Mouse (Mus musculus): ENCODE measurements around the gene Pfkfb2.

Pfkfb2 gene

GRCm38 (mm10) chr1:130729153-130729552, at the start of gene Pfkfb2:
Gene Pfkfb2, minus strand, starts transcription at chr1:130729253.
- no peak for DNase-seq (ENCODE audit: extremely low spot score)

- DNase-seq (ENCODE audit: extremely low spot score): no peak
Measured at GRCm38 (mm10) chr1:130776645-130777044, 47.6 kb upstream of the Pfkfb2 start.

GRCm38 (mm10) chr1:130775691-130776331, 46.8 kb upstream of the Pfkfb2 start:
- DNase-seq (ENCODE audit: extremely low spot score): no peak

GRCm38 (mm10) chr1:130775234-130775633, 46.2 kb upstream of the Pfkfb2 start:
- DNase-seq (ENCODE audit: extremely low spot score): no peak

- no peak for DNase-seq (ENCODE audit: extremely low spot score)
Measured at GRCm38 (mm10) chr1:130770981-130771494, 42.0 kb upstream of the Pfkfb2 start.

GRCm38 (mm10) chr1:130770487-130770886, 41.4 kb upstream of the Pfkfb2 start:
- DNase-seq (ENCODE audit: extremely low spot score): no peak

GRCm38 (mm10) chr1:130769925-130770324, 40.9 kb upstream of the Pfkfb2 start:
- no peak for DNase-seq (ENCODE audit: extremely low spot score)

- no peak for DNase-seq (ENCODE audit: extremely low spot score)
Measured at GRCm38 (mm10) chr1:130767066-130767465, 38.0 kb upstream of the Pfkfb2 start.

GRCm38 (mm10) chr1:130764027-130764461, 35.0 kb upstream of the Pfkfb2 start:
- DNase-seq (ENCODE audit: extremely low spot score): no peak

- DNase-seq (ENCODE audit: extremely low spot score): no peak
Measured at GRCm38 (mm10) chr1:130762045-130762760, 33.1 kb upstream of the Pfkfb2 start.

- DNase-seq (ENCODE audit: extremely low spot score): no peak
Measured at GRCm38 (mm10) chr1:130761597-130761996, 32.5 kb upstream of the Pfkfb2 start.

GRCm38 (mm10) chr1:130759689-130760088, 30.6 kb upstream of the Pfkfb2 start:
- no peak for DNase-seq (ENCODE audit: extremely low spot score)

- DNase-seq (ENCODE audit: extremely low spot score): no peak
Measured at GRCm38 (mm10) chr1:130746819-130747218, 17.8 kb upstream of the Pfkfb2 start.

- no peak for DNase-seq (ENCODE audit: extremely low spot score)
Measured at GRCm38 (mm10) chr1:130745591-130745990, 16.5 kb upstream of the Pfkfb2 start.

- DNase-seq (ENCODE audit: extremely low spot score): no peak
Measured at GRCm38 (mm10) chr1:130744961-130745360, 15.9 kb upstream of the Pfkfb2 start.

- DNase-seq (ENCODE audit: extremely low spot score): no peak
Measured at GRCm38 (mm10) chr1:130744217-130744616, 15.2 kb upstream of the Pfkfb2 start.

- no peak for DNase-seq (ENCODE audit: extremely low spot score)
Measured at GRCm38 (mm10) chr1:130743775-130744174, 14.7 kb upstream of the Pfkfb2 start.

- DNase-seq (ENCODE audit: extremely low spot score): no peak
Measured at GRCm38 (mm10) chr1:130742201-130742600, 13.1 kb upstream of the Pfkfb2 start.

GRCm38 (mm10) chr1:130740781-130741720, 12.0 kb upstream of the Pfkfb2 start:
- no peak for DNase-seq (ENCODE audit: extremely low spot score)

- DNase-seq (ENCODE audit: extremely low spot score): no peak
Measured at GRCm38 (mm10) chr1:130740227-130740648, 11.2 kb upstream of the Pfkfb2 start.

GRCm38 (mm10) chr1:130739636-130740035, 10.6 kb upstream of the Pfkfb2 start:
- no peak for DNase-seq (ENCODE audit: extremely low spot score)

GRCm38 (mm10) chr1:130738551-130739106, 9.6 kb upstream of the Pfkfb2 start:
- no peak for DNase-seq (ENCODE audit: extremely low spot score)
